Mouse (Mus musculus) heart, adult 8-10 months (tissue): ENCODE results near the gene 9330182L06Rik. TPM values are rescaled to one million over a fixed set of nuclear protein-coding genes. Genes with fewer than 3 reads are reported as not detected.

ENCODE experiments used
- microRNA-seq: library from miRNA; unstranded; fragments of <30 nt; microRNA quantifications from one replicate; pipeline ENCODE4 v1.2.0, GENCODE M21; 2022
- total RNA-seq, 4 experiments: library from RNA; stranded (reverse); gene quantifications; 2 replicates each; pipeline ENCODE4 v1.2.4; 2022

Gene 9330182L06Rik
- total RNA-seq, 4 experiments from 2014 or later = 0.14 to 0.35 (median 0.28) TPM

Small RNAs within 50 kb of the gene (microRNA-seq; reads per million reads assigned to microRNA genes)
- not detected for gene Mir879

Other genes with a start within 250 kb of the 9330182L06Rik start
- gene Tmem243, start 165.4 kb upstream of the 9330182L06Rik start, total RNA-seq = 10 to 100 TPM in 2 of 4 experiments, 1 to 10 TPM in 2; 9.6 to 12.6 (median 10.1) TPM
- 10 to 100 TPM; 10.7 to 13.0 (median 11.3) TPM for gene Dmtf1, start 104.3 kb upstream of the 9330182L06Rik start, total RNA-seq